Mouse (Mus musculus): ENCODE data around the gene Eif4g3.

- TF ChIP-seq CTCF (IDR thresholded peaks at IDR 0.05; ENCODE audit: borderline replicate concordance, control insufficient read depth, extremely low read depth, insufficient read depth, low read length, poor library complexity) (no peak), POLR2A (IDR thresholded peaks at IDR 0.05; ENCODE audit: control insufficient read depth, extremely low read depth, insufficient read depth, low read length, poor library complexity) (no peak)
Measured at GRCm38 (mm10) chr4:138031828-138032227, 39.0 kb downstream of the Eif4g3 start.

All from thymus, adult 2 months (tissue).